Mouse (Mus musculus) lung, adult 2 months (tissue): ENCODE data around the gene Trit1.

ENCODE experiments used
- CTCF ChIP-seq: fragments of 200-500 bp; IDR thresholded peaks from 2 replicates; pipeline ENCODE4 v1.5.1; 2011; ENCODE audit warnings: mild to moderate bottlenecking, low read length, control low read depth; ENCODE audit not compliant: insufficient read depth
- POLR2A ChIP-seq: fragments of 200-500 bp; IDR thresholded peaks from 2 replicates; pipeline ENCODE4 v1.6.1; 2011; ENCODE audit warnings: low read depth, mild to moderate bottlenecking, control low read depth, low read length, borderline replicate concordance; ENCODE audit errors: extremely low read depth

DNA sequence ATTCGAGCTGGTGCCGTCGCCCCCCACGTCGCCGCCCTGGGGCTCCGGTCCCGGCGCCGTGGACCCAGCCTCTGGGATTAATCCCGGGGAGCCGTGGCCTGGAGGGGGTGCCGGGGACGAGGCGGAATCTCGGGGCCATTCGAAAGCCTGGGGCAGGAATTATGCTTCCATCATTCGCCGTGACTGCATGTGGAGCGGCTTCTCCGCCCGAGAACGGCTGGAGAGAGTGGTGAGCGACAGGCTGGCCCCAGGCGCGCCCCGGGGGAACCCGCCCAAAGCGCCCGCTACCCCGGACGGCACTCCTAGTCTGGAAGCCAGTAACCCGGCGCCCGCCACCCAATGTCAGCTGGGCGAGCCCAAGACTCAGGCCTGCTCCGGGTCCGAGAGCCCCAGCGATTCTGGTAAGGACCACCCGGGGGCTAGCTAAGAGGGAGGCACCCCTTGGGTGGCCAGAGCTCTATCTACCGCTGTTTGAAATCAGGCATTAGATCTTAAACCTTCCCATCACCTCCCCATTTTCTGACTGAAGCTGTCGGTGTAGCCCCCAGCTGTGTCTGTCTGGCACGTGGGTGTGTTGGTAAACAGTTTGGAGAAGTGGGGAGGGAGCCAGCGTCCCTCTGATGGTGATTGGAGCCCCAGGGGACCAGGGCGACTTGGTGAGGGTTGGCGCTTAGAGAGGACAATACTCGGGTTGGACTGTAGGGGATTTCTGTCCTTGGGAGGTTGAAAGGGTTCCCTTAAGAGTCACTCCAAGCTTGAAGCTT lies 19.6 kb upstream of the Trit1 start:
- no peak for TF ChIP-seq CTCF
- no peak for TF ChIP-seq POLR2A
